Mouse (Mus musculus) thymus, adult 2 months (tissue): Measurements from ENCODE around the gene Slc25a53.

ENCODE experiments used
- CTCF ChIP-seq: fragments of 200-500 bp; IDR thresholded peaks from 2 replicates; pipeline ENCODE4 v1.5.1; 2012; ENCODE audit warnings: mild to moderate bottlenecking, control low read depth, low read length, moderate library complexity, borderline replicate concordance; ENCODE audit not compliant: control insufficient read depth, poor library complexity, insufficient read depth; ENCODE audit errors: extremely low read depth
- POLR2A ChIP-seq: fragments of 200-500 bp; IDR thresholded peaks from 2 replicates; pipeline ENCODE4 v1.6.1; 2012; ENCODE audit warnings: mild to moderate bottlenecking, low read length, control low read depth, moderate library complexity; ENCODE audit not compliant: control insufficient read depth, poor library complexity, insufficient read depth; ENCODE audit errors: extremely low read depth

DNA sequence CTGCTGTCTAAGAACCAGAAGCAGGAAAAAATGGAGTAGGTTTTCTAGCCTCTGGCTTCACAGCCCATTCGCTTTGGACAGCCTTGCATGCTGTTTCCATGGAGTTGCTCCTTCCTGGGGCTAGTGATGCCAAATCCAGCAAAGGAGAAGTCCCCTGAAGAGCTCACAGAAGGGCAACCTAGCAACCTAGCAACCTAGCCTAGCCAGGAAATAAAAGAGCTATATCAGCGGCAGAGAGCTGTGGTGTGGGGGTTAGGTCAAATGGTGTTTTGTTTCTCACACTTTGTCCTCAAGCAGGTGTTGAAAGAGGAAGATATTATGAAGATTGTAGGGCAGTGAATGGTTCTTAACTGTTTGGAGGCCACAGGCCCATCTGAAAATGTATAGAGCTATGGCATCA, 46.8 kb downstream of the Slc25a53 start:
- TF ChIP-seq CTCF = no peak
- no peak for TF ChIP-seq POLR2A
